Mouse (Mus musculus): ENCODE data around the gene Nek1. TPM values are rescaled to one million over a fixed set of nuclear protein-coding genes. Genes with fewer than 3 reads are reported as not detected.
A peak's percentile ranks its signal among the peaks of the same experiment; 100 is the strongest.

Nek1 gene
- polyA plus RNA-seq, 1 experiment from 2014 or later, result 17.2 TPM

GRCm38 (mm10) chr8:60993639-60993986, 618 bp downstream of the Nek1 start:
- peak overlapping the region; percentile 59 for H3K9ac ChIP-seq
- peaks cover 4% of the 10 kb centered on the region; the same call in 1 of the 2 replicates for H3K4me1 ChIP-seq
- no peaks in the 10 kb centered on the region for H3K27me3 ChIP-seq (replicated peaks)
- peak overlapping the region; percentile 80 for H3K4me2 ChIP-seq
- H3K9me3 ChIP-seq, result no peaks in the 10 kb centered on the region
- H3K27ac ChIP-seq, result peak overlapping the region; percentile 95
- under 1% methylated on average over 12 of the region's 12 CpGs for WGBS
- peak overlapping the region; percentile 87 for H3K4me3 ChIP-seq (replicated peaks)
- no peaks in the 10 kb centered on the region for H3K36me3 ChIP-seq
- ATAC-seq (ENCODE audit: insufficient read depth, low FRiP score, low read depth), result no peak; the same call in 1 of the 2 replicates

GRCm38 (mm10) chr8:60996468-60996867, 3.5 kb downstream of the Nek1 start:
- Histone ChIP-seq H3K27ac (no peak overlapping the region), H3K9me3 (no peaks in the 10 kb centered on the region), H3K4me3 (replicated peaks) (no peak overlapping the region), H3K36me3 (no peaks in the 10 kb centered on the region), H3K4me2 (no peak overlapping the region), H3K27me3 (replicated peaks) (no peaks in the 10 kb centered on the region), H3K4me1 (peaks cover 4% of the 10 kb centered on the region; the same call in 1 of the 2 replicates), H3K9ac (no peak overlapping the region)
- ATAC-seq (ENCODE audit: insufficient read depth, low FRiP score, low read depth), result no peak
- 61% methylated on average over 3 of the region's 3 CpGs for WGBS

DNA sequence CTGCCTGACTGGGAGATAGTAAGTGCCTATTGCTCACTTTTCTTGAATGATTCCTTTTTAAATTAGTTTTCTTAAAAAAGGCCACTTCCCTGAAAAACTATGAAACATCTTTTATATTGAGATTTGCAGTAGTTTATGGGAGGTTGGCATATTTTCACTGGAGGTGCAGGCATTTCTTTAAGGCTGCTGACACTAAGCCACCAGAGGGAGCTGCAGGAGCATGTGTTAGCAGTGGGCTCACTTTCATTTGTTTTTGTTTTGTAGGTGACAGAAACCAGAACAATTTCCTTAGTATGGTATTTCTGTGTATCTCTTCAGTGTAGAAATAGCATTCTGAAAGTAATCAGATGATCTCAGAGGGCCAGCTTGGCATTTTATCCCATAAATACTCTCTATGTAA, 49.0 kb downstream of the Nek1 start:
- Histone ChIP-seq H3K27ac (no peak overlapping the region), H3K4me2 (no peak overlapping the region), H3K36me3 (0 out of 2 replicates have a peak, but pooled peaks cover 7% of the 10 kb centered on the region), H3K9ac (no peak overlapping the region), H3K9me3 (no peaks in the 10 kb centered on the region), H3K4me1 (no peaks in the 10 kb centered on the region), H3K27me3 (replicated peaks) (no peaks in the 10 kb centered on the region), H3K4me3 (replicated peaks) (no peak overlapping the region)
- no peak for ATAC-seq (ENCODE audit: insufficient read depth, low FRiP score, low read depth)

GRCm38 (mm10) chr8:61043874-61044273, 50.9 kb downstream of the Nek1 start:
- no peaks in the 10 kb centered on the region for H3K9me3 ChIP-seq

GRCm38 (mm10) chr8:61046816-61047215, 53.8 kb downstream of the Nek1 start:
- Histone ChIP-seq H3K36me3 (no peaks in the 10 kb centered on the region), H3K9ac (no peak overlapping the region), H3K4me1 (no peaks in the 10 kb centered on the region), H3K4me3 (replicated peaks) (no peak overlapping the region), H3K27ac (no peak overlapping the region), H3K9me3 (no peaks in the 10 kb centered on the region), H3K4me2 (no peak overlapping the region), H3K27me3 (replicated peaks) (no peaks in the 10 kb centered on the region)
- no peak for ATAC-seq (ENCODE audit: insufficient read depth, low FRiP score, low read depth)
- WGBS, result 89% methylated on average over 1 of the region's 1 CpGs

More at GRCm38 (mm10) chr8:61043874-61044273, 50.9 kb downstream of the Nek1 start:
- Histone ChIP-seq H3K4me1 (no peaks in the 10 kb centered on the region), H3K4me3 (replicated peaks) (no peak overlapping the region), H3K4me2 (no peak overlapping the region), H3K27me3 (replicated peaks) (no peaks in the 10 kb centered on the region), H3K27ac (no peak overlapping the region), H3K36me3 (no peaks in the 10 kb centered on the region), H3K9ac (no peak overlapping the region)
- 86% methylated on average over 4 of the region's 4 CpGs for WGBS
- ATAC-seq (ENCODE audit: insufficient read depth, low FRiP score, low read depth), result no peak

GRCm38 (mm10) chr8:61053017-61053416, 60.0 kb downstream of the Nek1 start:
- Histone ChIP-seq H3K4me2 (no peak overlapping the region), H3K4me1 (no peaks in the 10 kb centered on the region), H3K27ac (no peak overlapping the region), H3K9me3 (no peaks in the 10 kb centered on the region), H3K36me3 (no peaks in the 10 kb centered on the region), H3K27me3 (replicated peaks) (no peaks in the 10 kb centered on the region), H3K9ac (no peak overlapping the region), H3K4me3 (replicated peaks) (no peak overlapping the region)
- ATAC-seq (ENCODE audit: insufficient read depth, low FRiP score, low read depth), result no peak
- WGBS, result 90% methylated on average over 1 of the region's 1 CpGs

DNA sequence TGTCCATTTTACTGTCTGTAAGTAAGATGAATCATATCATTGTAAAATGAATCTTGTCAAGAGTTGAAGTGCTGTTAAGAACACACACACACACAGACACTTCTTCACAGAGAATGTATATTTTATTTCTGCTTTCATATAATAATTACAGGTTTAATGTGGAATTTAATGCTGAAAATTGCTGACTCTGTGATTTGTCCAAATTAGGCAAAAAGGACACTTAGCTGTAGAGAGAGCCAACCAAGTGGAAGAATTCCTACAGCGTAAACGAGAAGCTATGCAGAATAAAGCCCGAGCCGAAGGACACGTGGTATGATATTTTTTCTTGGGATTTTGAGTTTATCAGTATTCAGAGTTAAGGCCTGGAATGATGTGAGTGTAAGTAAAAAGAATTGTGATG, 61.3 kb downstream of the Nek1 start:
- Histone ChIP-seq H3K4me1 (no peaks in the 10 kb centered on the region), H3K27ac (no peak overlapping the region), H3K27me3 (replicated peaks) (no peaks in the 10 kb centered on the region), H3K9me3 (no peaks in the 10 kb centered on the region), H3K36me3 (no peaks in the 10 kb centered on the region), H3K9ac (no peak overlapping the region), H3K4me3 (replicated peaks) (no peak overlapping the region), H3K4me2 (no peak overlapping the region)
- 89% methylated on average over 5 of the region's 5 CpGs for WGBS
- ATAC-seq (ENCODE audit: insufficient read depth, low FRiP score, low read depth), result no peak

- no peak overlapping the region for H3K4me2 ChIP-seq
- no peaks in the 10 kb centered on the region for H3K36me3 ChIP-seq
- H3K27ac ChIP-seq, result no peak overlapping the region
- H3K9ac ChIP-seq, result no peak overlapping the region
- no peak overlapping the region for H3K4me3 ChIP-seq (replicated peaks)
- 76% methylated on average over 3 of the region's 3 CpGs for WGBS
- H3K9me3 ChIP-seq, result no peaks in the 10 kb centered on the region
- ATAC-seq (ENCODE audit: insufficient read depth, low FRiP score, low read depth), result no peak
- no peaks in the 10 kb centered on the region for H3K27me3 ChIP-seq (replicated peaks)
- H3K4me1 ChIP-seq, result no peaks in the 10 kb centered on the region
Observed at GRCm38 (mm10) chr8:61056997-61057396, 64.0 kb downstream of the Nek1 start.

- Histone ChIP-seq H3K4me2 (no peak overlapping the region), H3K27me3 (replicated peaks) (no peaks in the 10 kb centered on the region), H3K4me3 (replicated peaks) (no peak overlapping the region), H3K27ac (no peak overlapping the region), H3K36me3 (no peaks in the 10 kb centered on the region), H3K4me1 (no peaks in the 10 kb centered on the region), H3K9me3 (no peaks in the 10 kb centered on the region), H3K9ac (no peak overlapping the region)
- ATAC-seq (ENCODE audit: insufficient read depth, low FRiP score, low read depth), result no peak
Observed at GRCm38 (mm10) chr8:61059143-61059542, 66.1 kb downstream of the Nek1 start.

- H3K9me3 ChIP-seq, result no peaks in the 10 kb centered on the region
- no peak for ATAC-seq (ENCODE audit: insufficient read depth, low FRiP score, low read depth)
- no peaks in the 10 kb centered on the region for H3K4me1 ChIP-seq
- no peak overlapping the region for H3K27ac ChIP-seq
- H3K36me3 ChIP-seq, result no peaks in the 10 kb centered on the region
- 67% methylated on average over 7 of the region's 7 CpGs for WGBS
- H3K27me3 ChIP-seq (replicated peaks), result no peaks in the 10 kb centered on the region
- no peak overlapping the region for H3K9ac ChIP-seq
- no peak overlapping the region for H3K4me3 ChIP-seq (replicated peaks)
- no peak overlapping the region for H3K4me2 ChIP-seq
Observed at GRCm38 (mm10) chr8:61060412-61060811, 67.4 kb downstream of the Nek1 start.

- Histone ChIP-seq H3K4me2 (no peak overlapping the region), H3K4me1 (no peaks in the 10 kb centered on the region), H3K36me3 (no peaks in the 10 kb centered on the region), H3K9ac (no peak overlapping the region), H3K4me3 (replicated peaks) (no peak overlapping the region), H3K27ac (no peak overlapping the region), H3K9me3 (no peaks in the 10 kb centered on the region), H3K27me3 (replicated peaks) (no peaks in the 10 kb centered on the region)
- no peak for ATAC-seq (ENCODE audit: insufficient read depth, low FRiP score, low read depth)
Observed at GRCm38 (mm10) chr8:61075059-61075458, 82.1 kb downstream of the Nek1 start.

- H3K4me3 ChIP-seq (replicated peaks), result no peak overlapping the region
- no peak overlapping the region for H3K9ac ChIP-seq
- no peak overlapping the region for H3K4me2 ChIP-seq
- no peaks in the 10 kb centered on the region for H3K36me3 ChIP-seq
- ATAC-seq (ENCODE audit: insufficient read depth, low FRiP score, low read depth), result no peak
- 91% methylated on average over 4 of the region's 4 CpGs for WGBS
- H3K27ac ChIP-seq, result no peak overlapping the region
- H3K27me3 ChIP-seq (replicated peaks), result no peaks in the 10 kb centered on the region
- H3K4me1 ChIP-seq, result no peaks in the 10 kb centered on the region
- H3K9me3 ChIP-seq, result no peaks in the 10 kb centered on the region
Observed at GRCm38 (mm10) chr8:61110496-61110895, 117.5 kb downstream of the Nek1 start.

DNA sequence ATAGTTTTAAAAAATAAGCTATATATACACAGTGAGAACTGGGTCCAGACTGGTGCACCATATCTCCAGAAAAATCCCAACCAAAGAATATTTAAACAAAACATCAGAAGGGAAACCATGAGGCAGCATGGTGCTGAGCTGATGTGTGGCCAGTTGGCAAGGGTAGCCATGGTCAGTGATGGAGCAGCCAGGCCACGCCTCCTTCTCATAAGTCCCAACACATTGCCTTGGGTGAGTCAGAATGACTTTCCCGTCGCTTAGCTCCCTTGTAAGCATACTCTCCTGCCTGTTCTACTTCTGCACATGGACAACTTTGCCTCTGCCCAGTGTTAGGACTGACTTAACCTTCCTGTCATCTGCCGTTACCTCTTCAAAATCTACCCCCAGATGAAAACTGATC, 118.9 kb downstream of the Nek1 start:
- 89% methylated on average over 4 of the region's 4 CpGs for WGBS

More for the DNA sequence above, 118.9 kb downstream of the Nek1 start:
- Histone ChIP-seq H3K9me3 (no peaks in the 10 kb centered on the region), H3K4me1 (no peaks in the 10 kb centered on the region), H3K36me3 (no peaks in the 10 kb centered on the region), H3K4me2 (no peak overlapping the region), H3K4me3 (replicated peaks) (no peak overlapping the region), H3K9ac (no peak overlapping the region), H3K27ac (no peak overlapping the region), H3K27me3 (replicated peaks) (no peaks in the 10 kb centered on the region)
- no peak for ATAC-seq (ENCODE audit: insufficient read depth, low FRiP score, low read depth)
